Mouse (Mus musculus): Measurements from ENCODE around the gene Ackr1. TPM values are rescaled to one million over a fixed set of nuclear protein-coding genes. Genes with fewer than 3 reads are reported as not detected.

Gene Ackr1
- polyA plus RNA-seq (2012; rRNA removed), result 53.0 and 70.6 TPM in 2 replicates
- polyA plus RNA-seq (2014; fragmentation: Nextera tagmentation; extraction: Ambion mirVana), result 76.9 and 84.9 TPM in 2 replicates

GRCm38 (mm10) chr1:173333312-173334253 is at the start of gene Ackr1:
TSS of gene Ackr1 (minus strand) at chr1:173333750.
- Histone ChIP-seq H3K9ac (replicated peaks) (peak within 1 kb of the TSS; percentile 96), H3K36me3 (replicated peaks; ENCODE audit: control insufficient read depth, insufficient read depth, low read depth) (peaks cover 8% of the 10 kb centered on the region), H3K4me2 (ENCODE audit: low read depth) (peak within 1 kb of the TSS; percentile 88), H3K27ac (peak within 1 kb of the TSS; percentile 99), H3K27me3 (ENCODE audit: control insufficient read depth, insufficient read depth, low read length) (no peaks in the 10 kb centered on the region), H3K4me1 (replicated peaks; ENCODE audit: control insufficient read depth in 2 of 2, insufficient read depth in 2 of 2, low read length in 1 of 2) (peaks cover 39 to 57% of the 10 kb centered on the region in 2 experiments), H3K9me3 (ENCODE audit: control insufficient read depth, low read length) (no peaks in the 10 kb centered on the region), H3K4me3 (ENCODE audit: insufficient read depth in 1 of 2, low read depth in 2 of 2, low read length in 2 of 2) (peak within 1 kb of the TSS; percentile 81 to 94)
- TF ChIP-seq EP300 (IDR thresholded peaks at IDR 0.05; ENCODE audit: low read depth), result peak; percentile 80
- no peak for TF ChIP-seq CTCF (IDR thresholded peaks at IDR 0.05; ENCODE audit: low read depth)
- 9% methylated on average over 9 of the region's 9 CpGs for WGBS (ENCODE audit: insufficient replicate concordance)
- ATAC-seq (ENCODE audit: insufficient read depth) (peak; percentile 89), DNase-seq (ENCODE audit: low read depth in 3 of 3, low spot score in 3 of 3) (peak; percentile 80 to 85 (median 84))

GRCm38 (mm10) chr1:173381436-173381835 is 47.9 kb upstream of the Ackr1 start:
- no peak for TF ChIP-seq CTCF (IDR thresholded peaks at IDR 0.05; ENCODE audit: low read depth)
- Histone ChIP-seq H3K9me3 (ENCODE audit: control insufficient read depth, low read length) (no peaks in the 10 kb centered on the region), H3K27ac (no peak overlapping the region), H3K9ac (replicated peaks) (no peak overlapping the region), H3K4me3 (ENCODE audit: insufficient read depth in 1 of 2, low read depth in 2 of 2, low read length in 2 of 2) (no peak overlapping the region), H3K4me2 (ENCODE audit: low read depth) (no peak overlapping the region), H3K27me3 (ENCODE audit: control insufficient read depth, insufficient read depth, low read length) (no peaks in the 10 kb centered on the region), H3K36me3 (replicated peaks; ENCODE audit: control insufficient read depth, insufficient read depth, low read depth) (no peaks in the 10 kb centered on the region), H3K4me1 (replicated peaks; ENCODE audit: control insufficient read depth in 2 of 2, insufficient read depth in 2 of 2, low read length in 1 of 2) (no peaks in the 10 kb centered on the region)
- ATAC-seq (ENCODE audit: insufficient read depth) (no peak), DNase-seq (ENCODE audit: low read depth in 3 of 3, low spot score in 3 of 3) (no peak)
- WGBS (ENCODE audit: insufficient replicate concordance), result 68% methylated on average over 6 of the region's 6 CpGs

GRCm38 (mm10) chr1:173377380-173378112 is 44.0 kb upstream of the Ackr1 start:
- ATAC-seq (ENCODE audit: insufficient read depth) (peak; percentile 59; the same call in 1 of the 2 replicates), DNase-seq (ENCODE audit: low read depth in 3 of 3, low spot score in 3 of 3) (no peak)
- WGBS (ENCODE audit: insufficient replicate concordance), result 22% methylated on average over 13 of the region's 13 CpGs
- Histone ChIP-seq H3K9me3 (ENCODE audit: control insufficient read depth, low read length) (no peaks in the 10 kb centered on the region), H3K27ac (no peak overlapping the region), H3K4me3 (ENCODE audit: insufficient read depth in 1 of 2, low read depth in 2 of 2, low read length in 2 of 2) (no peak overlapping the region), H3K36me3 (replicated peaks; ENCODE audit: control insufficient read depth, insufficient read depth, low read depth) (no peaks in the 10 kb centered on the region), H3K4me2 (ENCODE audit: low read depth) (no peak overlapping the region), H3K9ac (replicated peaks) (no peak overlapping the region), H3K27me3 (ENCODE audit: control insufficient read depth, insufficient read depth, low read length) (no peaks in the 10 kb centered on the region), H3K4me1 (replicated peaks; ENCODE audit: control insufficient read depth in 2 of 2, insufficient read depth in 2 of 2, low read length in 1 of 2) (no peaks in the 10 kb centered on the region)
- no peak for TF ChIP-seq EP300 (IDR thresholded peaks at IDR 0.05; ENCODE audit: low read depth)
- peak; percentile 87 for TF ChIP-seq CTCF (IDR thresholded peaks at IDR 0.05; ENCODE audit: low read depth)

- H3K4me3 ChIP-seq (ENCODE audit: insufficient read depth in 1 of 2, low read depth in 2 of 2, low read length in 2 of 2), result no peak overlapping the region
- no peaks in the 10 kb centered on the region for H3K36me3 ChIP-seq (replicated peaks; ENCODE audit: control insufficient read depth, insufficient read depth, low read depth)
- no peak overlapping the region for H3K4me2 ChIP-seq (ENCODE audit: low read depth)
- ATAC-seq (ENCODE audit: insufficient read depth) (no peak), DNase-seq (ENCODE audit: low read depth in 3 of 3, low spot score in 3 of 3) (no peak)
- TF ChIP-seq EP300 (IDR thresholded peaks at IDR 0.05; ENCODE audit: low read depth), result no peak
- no peak for TF ChIP-seq CTCF (IDR thresholded peaks at IDR 0.05; ENCODE audit: low read depth)
- H3K9me3 ChIP-seq (ENCODE audit: control insufficient read depth, low read length), result no peaks in the 10 kb centered on the region
- H3K27ac ChIP-seq, result no peak overlapping the region
- no peak overlapping the region for H3K9ac ChIP-seq (replicated peaks)
- peaks cover 2% of the 10 kb centered on the region; the same call in 1 of the 2 replicates for H3K27me3 ChIP-seq (ENCODE audit: control insufficient read depth, insufficient read depth, low read length)
- WGBS (ENCODE audit: insufficient replicate concordance), result 59% methylated on average over 7 of the region's 7 CpGs
- no peaks in the 10 kb centered on the region for H3K4me1 ChIP-seq (replicated peaks; ENCODE audit: control insufficient read depth in 2 of 2, insufficient read depth in 2 of 2, low read length in 1 of 2)
Measured at GRCm38 (mm10) chr1:173374020-173374419, 40.5 kb upstream of the Ackr1 start.

- Histone ChIP-seq H3K4me2 (ENCODE audit: low read depth) (no peak overlapping the region), H3K36me3 (replicated peaks; ENCODE audit: control insufficient read depth, insufficient read depth, low read depth) (no peaks in the 10 kb centered on the region), H3K4me1 (replicated peaks; ENCODE audit: control insufficient read depth in 2 of 2, insufficient read depth in 2 of 2, low read length in 1 of 2) (no peaks in the 10 kb centered on the region), H3K27me3 (ENCODE audit: control insufficient read depth, insufficient read depth, low read length) (peaks cover 25% of the 10 kb centered on the region), H3K27ac (no peak overlapping the region), H3K9ac (replicated peaks) (no peak overlapping the region), H3K4me3 (ENCODE audit: insufficient read depth in 1 of 2, low read depth in 2 of 2, low read length in 2 of 2) (no peak overlapping the region), H3K9me3 (ENCODE audit: control insufficient read depth, low read length) (no peaks in the 10 kb centered on the region)
- ATAC-seq (ENCODE audit: insufficient read depth), result no peak
- DNase-seq (ENCODE audit: low read depth in 3 of 3, low spot score in 3 of 3), result no peak
- TF ChIP-seq CTCF (IDR thresholded peaks at IDR 0.05; ENCODE audit: low read depth) (no peak), EP300 (IDR thresholded peaks at IDR 0.05; ENCODE audit: low read depth) (no peak)
- WGBS (ENCODE audit: insufficient replicate concordance), result 68% methylated on average over 6 of the region's 6 CpGs
Measured at GRCm38 (mm10) chr1:173371586-173371985, 38.0 kb upstream of the Ackr1 start.

Measured in liver, embryonic 14.5 days (tissue).